Mouse (Mus musculus) CD4-positive, CD25-positive, alpha-beta regulatory T cell, adult 4 months (primary cell): Measurements from ENCODE around the gene Trappc12. TPM values are rescaled to one million over a fixed set of nuclear protein-coding genes. Genes with fewer than 3 reads are reported as not detected.

Experiments
- ATAC-seq: one replicate; pipeline ENCODE4 v1.8.0; 2017
- polyA plus RNA-seq, 2 experiments: library from polyadenylated mRNA; unstranded; fragments of 100-300 nt; shearing (Covaris generic); gene quantifications; one replicate each; pipeline ENCODE4 v1.2.1; 2017

Gene Trappc12
- polyA plus RNA-seq, 2 experiments from 2014 or later, result 44.8 to 63.7 TPM

GRCm38 (mm10) chr12:28685771-28686170, 64.5 kb downstream of the Trappc12 start:
- ATAC-seq, result no peak

- no peak for ATAC-seq
Measured at GRCm38 (mm10) chr12:28684674-28685073, 65.6 kb downstream of the Trappc12 start.

DNA sequence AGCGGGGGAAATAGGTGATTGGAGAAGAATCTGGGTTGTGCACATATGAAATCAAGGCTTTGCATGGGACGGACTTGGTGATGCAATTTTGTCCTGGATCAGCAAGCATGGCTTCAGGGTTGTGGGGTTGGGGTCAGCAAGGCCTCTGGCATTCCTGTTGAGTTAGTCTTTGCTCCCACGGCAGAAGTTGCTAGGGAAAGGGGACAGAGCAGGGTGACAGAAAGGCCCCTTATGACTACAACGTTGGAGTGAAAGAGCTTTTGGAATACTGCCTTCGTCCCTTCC, 74.4 kb downstream of the Trappc12 start:
- no peak for ATAC-seq

- ATAC-seq, result peak; percentile 96
Measured at GRCm38 (mm10) chr12:28675121-28675924, 74.9 kb downstream of the Trappc12 start, which contains the start of gene Adi1. Gene Adi1, plus strand, starts transcription at chr12:28675231.

- ATAC-seq, result no peak
Measured at GRCm38 (mm10) chr12:28674038-28674720, 76.1 kb downstream of the Trappc12 start.

GRCm38 (mm10) chr12:28667287-28667686, 83.0 kb downstream of the Trappc12 start:
- ATAC-seq, result no peak

GRCm38 (mm10) chr12:28666734-28667133, 83.5 kb downstream of the Trappc12 start:
- no peak for ATAC-seq

DNA sequence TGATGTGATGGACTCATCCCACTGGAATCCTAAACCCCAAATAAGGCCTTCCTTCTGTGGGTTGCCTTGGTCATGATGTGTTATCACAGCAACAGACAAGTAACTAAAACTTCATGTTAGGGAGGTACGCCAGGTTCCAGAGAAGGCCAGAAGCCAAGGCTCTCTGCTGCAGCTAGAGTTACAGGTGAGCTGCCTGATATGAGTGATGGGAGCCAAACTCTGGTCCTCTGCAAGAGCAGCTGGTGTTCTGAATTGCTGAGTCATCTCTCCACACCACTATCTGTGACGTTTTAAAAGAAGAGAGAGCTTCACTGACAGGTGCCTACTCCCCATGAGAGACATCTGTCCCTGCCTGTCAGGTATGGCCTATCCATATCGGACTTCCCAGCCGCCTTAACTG, 87.6 kb downstream of the Trappc12 start:
- ATAC-seq, result no peak

- ATAC-seq, result peak; percentile 99
Measured at GRCm38 (mm10) chr12:28649141-28650110, 100.8 kb downstream of the Trappc12 start, which contains the start of gene Rnaseh1. Gene Rnaseh1, plus strand, starts transcription at chr12:28649602.

Other genes starting within 250 kb of the Trappc12 start
- gene Dcdc2c, start 198.1 kb downstream of the Trappc12 start, polyA plus RNA-seq, result not detected
- gene Allc, start 167.9 kb downstream of the Trappc12 start, polyA plus RNA-seq, result not detected
- not detected for gene Colec11, start 127.1 kb downstream of the Trappc12 start, polyA plus RNA-seq
- gene Rps7, start 114.5 kb downstream of the Trappc12 start, polyA plus RNA-seq, result 1,000 to 10,000 TPM; 2,235 to 2,763 TPM
- gene Rnaseh1, start 100.9 kb downstream of the Trappc12 start, polyA plus RNA-seq, result 10 to 100 TPM; 31.1 to 47.1 TPM
- 10 to 100 TPM; 34.6 to 37.7 TPM for gene Adi1, start 75.2 kb downstream of the Trappc12 start, polyA plus RNA-seq
- 10 to 100 TPM; 40.1 to 54.7 TPM for gene Eipr1, start 1.3 kb upstream of the Trappc12 start, polyA plus RNA-seq